Mouse (Mus musculus) mesoderm, embryonic 11.5 days (tissue): ENCODE measurements around the gene Bcl2l2.

Experiments used
- DNase-seq: peaks from one replicate; pipeline ENCODE4 v3.0.0-alpha.2; 2012; ENCODE audit warnings: low read depth, low spot score

Bcl2l2 gene

GRCm38 (mm10) chr14:54883154-54884021, at the start of gene Bcl2l2, which contains the start of gene Gm20521:
Bcl2l2 (plus strand) TSS chr14:54883377.
Gm20521 (plus strand) TSS chr14:54883441.
- peak; percentile 91 for DNase-seq

GRCm38 (mm10) chr14:54843461-54843860, 39.7 kb upstream of the Bcl2l2 start:
- DNase-seq, result peak; percentile 66

- DNase-seq, result no peak
Observed at GRCm38 (mm10) chr14:54855726-54856125, 27.5 kb upstream of the Bcl2l2 start.

- no peak for DNase-seq
Observed at GRCm38 (mm10) chr14:54856703-54857102, 26.5 kb upstream of the Bcl2l2 start.

- no peak for DNase-seq
Observed at GRCm38 (mm10) chr14:54857891-54858290, 25.3 kb upstream of the Bcl2l2 start.

GRCm38 (mm10) chr14:54860511-54860910, 22.7 kb upstream of the Bcl2l2 start:
- DNase-seq, result peak; percentile 52

- DNase-seq, result peak; percentile 94
Observed at GRCm38 (mm10) chr14:54863501-54864312, 19.5 kb upstream of the Bcl2l2 start.

GRCm38 (mm10) chr14:54864313-54865036, 18.7 kb upstream of the Bcl2l2 start:
- no peak for DNase-seq

GRCm38 (mm10) chr14:54865626-54866025, 17.6 kb upstream of the Bcl2l2 start:
- no peak for DNase-seq

GRCm38 (mm10) chr14:54866268-54866667, 16.9 kb upstream of the Bcl2l2 start:
- no peak for DNase-seq

GRCm38 (mm10) chr14:54866936-54867335, 16.2 kb upstream of the Bcl2l2 start:
- no peak for DNase-seq

GRCm38 (mm10) chr14:54868026-54868425, 15.2 kb upstream of the Bcl2l2 start:
- no peak for DNase-seq

GRCm38 (mm10) chr14:54870861-54871260, 12.3 kb upstream of the Bcl2l2 start, which contains the start of gene Homez:
Homez (minus strand) TSS chr14:54870961.
- no peak for DNase-seq

GRCm38 (mm10) chr14:54874165-54874564, 9.0 kb upstream of the Bcl2l2 start:
- DNase-seq, result no peak

GRCm38 (mm10) chr14:54875844-54876538, 7.2 kb upstream of the Bcl2l2 start:
- no peak for DNase-seq

GRCm38 (mm10) chr14:54876539-54877047, 6.6 kb upstream of the Bcl2l2 start:
- peak; percentile 93 for DNase-seq

- DNase-seq, result peak; percentile 61
Observed at GRCm38 (mm10) chr14:54877048-54877715, 6.0 kb upstream of the Bcl2l2 start, which contains the start of gene Ppp1r3e. Ppp1r3e (minus strand) TSS chr14:54877550.

- DNase-seq, result no peak
Observed at GRCm38 (mm10) chr14:54884022-54884712, 990 bp downstream of the Bcl2l2 start.

- no peak for DNase-seq
Observed at GRCm38 (mm10) chr14:54885309-54885708, 2.1 kb downstream of the Bcl2l2 start.

- no peak for DNase-seq
Observed at GRCm38 (mm10) chr14:54892200-54892599, 9.0 kb downstream of the Bcl2l2 start, which contains the start of gene Pabpn1. Pabpn1 (plus strand) TSS chr14:54892500.
